Mouse (Mus musculus) heart, adult 2 months (tissue): Measurements from ENCODE around the gene Rab1b. TPM values are rescaled to one million over a fixed set of nuclear protein-coding genes. Genes with fewer than 3 reads are reported as not detected.

Source experiments
- DNase-seq, 2 experiments: peaks; one replicate each; pipeline ENCODE4 v3.0.0; 2021
- H3K27ac ChIP-seq: fragments of 200-600 bp; 2 replicates; pipeline ENCODE4 v1.8.1; 2022
- H3K27me3 ChIP-seq: fragments of 200-500 bp; 2 replicates; pipeline ENCODE4 v1.6.1; 2012; ENCODE audit warnings: mild to moderate bottlenecking, low read length, inconsistent platforms, mixed read lengths; ENCODE audit not compliant: control insufficient read depth, insufficient read depth
- H3K36me3 ChIP-seq: fragments of 200-500 bp; 2 replicates; pipeline ENCODE4 v1.6.1; 2012; ENCODE audit warnings: low read length, inconsistent platforms; ENCODE audit not compliant: control insufficient read depth, insufficient read depth
- H3K4me1 ChIP-seq: fragments of 200-500 bp; 2 replicates; pipeline ENCODE4 v1.6.1; 2011; ENCODE audit warnings: low read length; ENCODE audit not compliant: control insufficient read depth, insufficient read depth
- H3K4me3 ChIP-seq: fragments of 200-600 bp; 2 replicates; pipeline ENCODE4 v1.8.1; 2022
- H3K79me2 ChIP-seq: fragments of 200-500 bp; replicated peaks from 2 replicates; pipeline ENCODE4 v1.6.1; 2012; ENCODE audit warnings: mild to moderate bottlenecking, inconsistent platforms, low read length, moderate library complexity, mixed read lengths; ENCODE audit not compliant: control insufficient read depth, insufficient read depth
- H3K9ac ChIP-seq: fragments of 200-500 bp; 2 replicates; pipeline ENCODE4 v1.6.1; 2012; ENCODE audit warnings: low read depth, mild to moderate bottlenecking, control low read depth, inconsistent platforms, low read length, mixed read lengths
- CTCF ChIP-seq: fragments of 200-600 bp; IDR thresholded peaks from 2 replicates; pipeline ENCODE4 v1.8.1; 2022; ENCODE audit warnings: antibody characterized with exemption, mild to moderate bottlenecking, moderate library complexity
- EP300 ChIP-seq: fragments of 200-500 bp; IDR thresholded peaks from 2 replicates; pipeline ENCODE4 v1.6.1; 2011; ENCODE audit warnings: low read depth, low read length, control low read depth; ENCODE audit not compliant: insufficient read depth
- POLR2A ChIP-seq: fragments of 200-500 bp; IDR thresholded peaks from 2 replicates; pipeline ENCODE4 v1.6.1; 2011; ENCODE audit warnings: mild to moderate bottlenecking, low read depth, low read length, control low read depth; ENCODE audit not compliant: insufficient read depth
- WGBS: fragments of 180-500 bp; shearing (Covaris S2); methylation state at CpG from one replicate; pipeline ENCODE4 v1.1.7; 2018; 5-methylcytosine and 5-hydroxymethylcytosine counted together
- intact Hi-C: fragments of 180-260 bp; cut with DNase I; formaldehyde crosslinking; loops from one replicate; pipeline ENCODE4 v1.15.1; 2025
- polyA plus RNA-seq: library from polyadenylated mRNA; depleted of rRNA; stranded (reverse); fragments of >200 nt; gene quantifications from 2 replicates; pipeline ENCODE4 v1.2.3, GENCODE M21; 2012
- total RNA-seq, 2 experiments: library from RNA; stranded (reverse); gene quantifications; 2 replicates each; pipeline ENCODE4 v1.2.3; 2021

The Rab1b gene
- total and polyA plus RNA-seq, 3 experiments, result 173 to 221 (median 195) TPM

DNA sequence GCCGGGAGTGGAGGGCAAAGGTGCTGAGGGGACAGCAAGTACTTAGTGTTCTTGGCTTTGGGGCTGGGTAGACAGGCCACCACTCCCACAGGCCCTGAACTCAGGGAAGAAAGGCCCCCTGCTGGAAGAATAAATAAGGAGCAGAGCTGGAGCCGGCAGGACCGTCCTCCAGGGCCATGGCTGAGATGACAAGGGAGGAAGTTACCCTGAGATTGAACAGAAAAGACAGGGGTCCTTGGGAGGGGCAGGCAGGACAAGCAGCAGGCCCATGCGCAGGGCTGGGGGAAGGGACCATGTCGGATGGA, 1.4 kb upstream of the Rab1b start:
- Histone ChIP-seq H3K9ac (no peak overlapping the region), H3K4me1 (peaks cover 6% of the 10 kb centered on the region), H3K27me3 (no peaks in the 10 kb centered on the region), H3K36me3 (no peaks in the 10 kb centered on the region), H3K4me3 (no peak overlapping the region), H3K27ac (no peak overlapping the region), H3K79me2 (no peaks in the 10 kb centered on the region)
- intact Hi-C loops, result no loop called here
- TF ChIP-seq EP300, result no peak
- no peak for TF ChIP-seq POLR2A
- TF ChIP-seq CTCF, result peak; percentile 60
- WGBS, result 14% methylated on average over 5 of the region's 5 CpGs
- no peak for DNase-seq

GRCm38 (mm10) chr19:5107556-5108270, 841 bp upstream of the Rab1b start:
- no peaks in the 10 kb centered on the region for H3K79me2 ChIP-seq
- H3K9ac ChIP-seq, result no peak overlapping the region
- no peak overlapping the region for H3K4me3 ChIP-seq
- peaks cover 6% of the 10 kb centered on the region for H3K4me1 ChIP-seq
- TF ChIP-seq EP300 (no peak), POLR2A (no peak), CTCF (no peak)
- H3K36me3 ChIP-seq, result no peaks in the 10 kb centered on the region
- DNase-seq, result no peak
- intact Hi-C loops, result loop anchor here (2.0 kb wide), 1 partner anchor 19 kb away; the partner anchor contains the start of gene Yif1a
- no peak overlapping the region; the same call in 1 of the 2 replicates for H3K27ac ChIP-seq
- H3K27me3 ChIP-seq, result no peaks in the 10 kb centered on the region
- WGBS, result 73% methylated on average over 18 of the region's 18 CpGs

- Histone ChIP-seq H3K36me3 (no peaks in the 10 kb centered on the region), H3K4me1 (peaks cover 6% of the 10 kb centered on the region), H3K27ac (peak overlapping the region; percentile 100), H3K79me2 (no peaks in the 10 kb centered on the region), H3K27me3 (no peaks in the 10 kb centered on the region), H3K4me3 (peak overlapping the region; percentile 89), H3K9ac (peak overlapping the region; percentile 87)
- no peak for TF ChIP-seq POLR2A
- TF ChIP-seq EP300, result no peak
- TF ChIP-seq CTCF, result no peak
- no peak for DNase-seq
- WGBS, result under 1% methylated on average over 9 of the region's 9 CpGs
- intact Hi-C loops, result loop anchor here (2.0 kb wide), 1 partner anchor 17 kb away; the partner anchor contains the start of gene Yif1a
These were observed 798 bp downstream of the Rab1b start for GRCm38 (mm10) chr19:5106074-5106473.

DNA sequence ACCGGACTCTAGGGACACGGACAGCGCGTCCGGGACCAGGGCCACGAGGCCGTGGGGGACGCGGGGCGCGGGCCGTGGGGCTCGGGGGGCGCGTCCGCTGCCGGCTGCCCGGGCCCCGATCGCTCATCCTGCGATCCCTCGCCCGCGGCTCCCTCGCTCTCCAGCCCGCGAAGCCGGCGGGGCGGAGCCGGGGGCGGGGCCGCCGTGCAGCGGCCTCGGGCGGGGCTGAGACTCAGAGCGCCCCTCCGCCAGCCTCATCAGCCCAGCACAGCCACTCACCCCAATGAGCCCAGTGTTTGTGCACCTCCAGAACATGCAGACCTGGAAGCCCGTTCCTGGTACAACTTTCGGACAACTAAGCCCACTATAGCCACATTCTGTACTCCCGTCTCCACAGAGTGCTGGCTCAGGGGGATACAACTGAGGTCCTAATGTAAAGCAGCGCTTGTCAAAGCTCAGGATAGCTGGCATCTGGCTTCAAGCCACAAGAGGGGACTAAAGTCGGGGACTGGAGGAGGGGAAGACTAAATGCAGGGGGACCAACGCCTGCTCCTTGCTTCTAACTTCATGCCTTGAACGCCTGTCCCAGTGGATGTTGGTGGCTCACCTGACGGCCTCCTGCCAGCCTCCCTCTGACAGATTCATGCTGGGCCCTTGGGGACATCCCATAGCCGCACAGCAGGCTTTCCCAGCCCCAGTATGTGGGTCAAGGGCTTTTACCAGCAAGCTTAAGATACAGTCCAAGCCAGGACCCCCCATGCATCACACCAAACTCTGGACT, 8.3 kb downstream of the Rab1b start, which contains the start of gene Cnih2:
Cnih2 (minus strand) TSS at position 159 of the 781 bp plus-strand sequence.
- intact Hi-C loops, result no loop called here
- Histone ChIP-seq H3K4me3 (peak within 1 kb of the TSS; percentile 40), H3K36me3 (no peaks in the 10 kb centered on the region), H3K79me2 (no peaks in the 10 kb centered on the region), H3K4me1 (peaks cover 2% of the 10 kb centered on the region; the same call in 1 of the 2 replicates), H3K27ac (no peak within 1 kb of the TSS), H3K9ac (peak within 1 kb of the TSS; percentile 58), H3K27me3 (no peaks in the 10 kb centered on the region)
- TF ChIP-seq POLR2A (peak; percentile 32; the same call in 1 of the 2 replicates), EP300 (no peak)
- DNase-seq, result peak; percentile 72 to 81
- 5% methylated on average over 46 of the region's 48 CpGs for WGBS

DNA sequence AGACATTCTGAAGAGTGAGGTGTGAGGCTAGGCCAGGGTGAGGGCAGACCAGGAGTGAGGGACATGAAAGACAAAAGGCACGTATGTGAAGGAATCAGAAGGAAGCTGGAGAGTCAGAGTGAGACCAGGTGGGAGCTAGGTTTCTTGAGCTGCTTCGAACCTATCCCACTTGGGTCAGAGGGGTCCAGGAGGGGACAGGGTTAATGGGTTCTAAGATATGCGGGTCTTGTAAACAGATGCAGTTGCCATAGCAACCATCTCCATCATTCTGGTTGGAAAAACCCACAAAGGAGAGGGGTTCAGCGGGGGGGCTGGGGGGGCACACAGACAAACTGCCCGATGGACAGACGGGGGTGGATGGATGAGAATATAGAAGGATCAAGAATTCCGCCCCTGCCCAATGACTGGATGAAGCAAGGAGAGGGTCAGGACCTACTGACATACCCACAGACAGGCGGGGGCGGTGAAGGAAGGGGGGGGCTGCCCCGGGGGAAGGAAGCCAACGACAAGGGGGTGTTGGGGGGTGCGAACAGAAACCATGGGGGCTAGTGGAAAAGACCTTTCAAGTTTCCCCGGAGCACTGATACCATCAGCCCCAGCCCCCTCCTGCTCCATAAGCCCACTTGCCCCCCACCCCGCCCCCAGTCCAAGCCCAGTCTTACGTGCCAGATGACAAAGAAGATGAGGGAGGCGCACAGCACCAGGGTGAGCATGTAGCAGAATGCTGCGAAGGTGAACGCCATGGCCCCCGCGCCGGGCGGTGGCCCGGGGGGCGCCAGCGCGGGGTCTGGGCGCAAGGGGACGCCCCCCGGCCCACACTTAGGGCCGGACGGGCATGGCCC, 9.1 kb downstream of the Rab1b start:
- no peak for DNase-seq
- TF ChIP-seq CTCF (no peak), EP300 (no peak), POLR2A (no peak)
- intact Hi-C loops, result no loop called here
- 6% methylated on average over 30 of the region's 31 CpGs for WGBS
- Histone ChIP-seq H3K9ac (peak overlapping the region; percentile 58), H3K4me1 (peaks cover 2% of the 10 kb centered on the region; the same call in 1 of the 2 replicates), H3K27ac (no peak overlapping the region), H3K79me2 (no peaks in the 10 kb centered on the region), H3K27me3 (no peaks in the 10 kb centered on the region), H3K36me3 (no peaks in the 10 kb centered on the region), H3K4me3 (peak overlapping the region; percentile 40)
